Mouse (Mus musculus): ENCODE results near the gene Rin2. TPM values are rescaled to one million over a fixed set of nuclear protein-coding genes. Genes with fewer than 3 reads are reported as not detected.
A peak's percentile ranks its signal among the peaks of the same experiment; 100 is the strongest.

Rin2 gene
- polyA plus RNA-seq, 1 experiment: 4.4 TPM

GRCm38 (mm10) chr2:145737196-145737595 is 62.2 kb downstream of the Rin2 start:
- no peaks in the 10 kb centered on the region for H3K27me3 ChIP-seq (ENCODE audit: control insufficient read depth, insufficient read depth, insufficient read length)
- no peaks in the 10 kb centered on the region for H3K79me2 ChIP-seq (ENCODE audit: control insufficient read depth, insufficient read depth)
- no peak overlapping the region for H3K4me3 ChIP-seq
- no peak for TF ChIP-seq TCF3 (IDR thresholded peaks at IDR 0.05; ENCODE audit: insufficient read length, low read depth)
- 0 out of 2 replicates have a peak, but pooled peaks have one; percentile 25 for TF ChIP-seq CEBPB (IDR thresholded peaks at IDR 0.05; ENCODE audit: insufficient read depth, poor library complexity, severe bottlenecking)
- no peak for TF ChIP-seq USF1 (IDR thresholded peaks at IDR 0.05; ENCODE audit: low read depth)
- no peak for TF ChIP-seq MYOG (IDR thresholded peaks at IDR 0.05; ENCODE audit: control insufficient read depth in 1 of 3, insufficient read depth in 1 of 3, insufficient read length in 2 of 3, low read depth in 2 of 3)
- TF ChIP-seq MAX (IDR thresholded peaks at IDR 0.05; ENCODE audit: low read depth): no peak
- no peak for TF ChIP-seq SRF (IDR thresholded peaks at IDR 0.05; ENCODE audit: control insufficient read depth, insufficient read length, low read depth)
- peak overlapping the region; percentile 41 for H3K4me2 ChIP-seq (ENCODE audit: low read depth)
- H3ac ChIP-seq (ENCODE audit: control insufficient read depth, insufficient read length): no peak overlapping the region
- H3K36me3 ChIP-seq (ENCODE audit: control insufficient read depth, insufficient read depth): no peaks in the 10 kb centered on the region

- H3K27me3 ChIP-seq (ENCODE audit: control insufficient read depth, insufficient read depth, insufficient read length): no peaks in the 10 kb centered on the region
- no peak overlapping the region for H3K4me3 ChIP-seq
- H3K4me2 ChIP-seq (ENCODE audit: low read depth): no peak overlapping the region
- no peaks in the 10 kb centered on the region for H3K36me3 ChIP-seq (ENCODE audit: control insufficient read depth, insufficient read depth)
- TF ChIP-seq REST (IDR thresholded peaks at IDR 0.05; ENCODE audit: insufficient read depth, insufficient read length): no peak
- TF ChIP-seq MAX (IDR thresholded peaks at IDR 0.05; ENCODE audit: low read depth): no peak
- H3ac ChIP-seq (ENCODE audit: control insufficient read depth, insufficient read length): no peak overlapping the region
- H3K79me2 ChIP-seq (ENCODE audit: control insufficient read depth, insufficient read depth): no peaks in the 10 kb centered on the region
Observed at GRCm38 (mm10) chr2:145740729-145741128, 65.7 kb downstream of the Rin2 start.

GRCm38 (mm10) chr2:145742795-145743710 is 68.0 kb downstream of the Rin2 start:
- Histone ChIP-seq H3K27me3 (ENCODE audit: control insufficient read depth, insufficient read depth, insufficient read length) (no peaks in the 10 kb centered on the region), H3K79me2 (ENCODE audit: control insufficient read depth, insufficient read depth) (no peaks in the 10 kb centered on the region), H3K4me3 (no peak overlapping the region), H3ac (ENCODE audit: control insufficient read depth, insufficient read length) (no peak overlapping the region), H3K36me3 (ENCODE audit: control insufficient read depth, insufficient read depth) (no peaks in the 10 kb centered on the region), H3K4me2 (ENCODE audit: low read depth) (peak overlapping the region; percentile 53)
- no peak for TF ChIP-seq SRF (IDR thresholded peaks at IDR 0.05; ENCODE audit: control insufficient read depth, insufficient read length, low read depth)
- no peak for TF ChIP-seq TCF12 (IDR thresholded peaks at IDR 0.05; ENCODE audit: insufficient read depth, poor library complexity, severe bottlenecking)
- peak; percentile 67 for TF ChIP-seq TCF3 (IDR thresholded peaks at IDR 0.05; ENCODE audit: insufficient read length, low read depth)
- TF ChIP-seq MYOD1 (IDR thresholded peaks at IDR 0.05; ENCODE audit: control insufficient read depth in 1 of 3, insufficient read length in 2 of 3, low read depth in 2 of 3): peak in 2 of 3 experiments; percentile 86 to 87
- TF ChIP-seq MYOG (IDR thresholded peaks at IDR 0.05; ENCODE audit: control insufficient read depth in 1 of 3, insufficient read depth in 1 of 3, insufficient read length in 2 of 3, low read depth in 2 of 3): peak in 2 of 3 experiments; percentile 63 to 75

- H3K36me3 ChIP-seq (ENCODE audit: control insufficient read depth, insufficient read depth): no peaks in the 10 kb centered on the region
- no peaks in the 10 kb centered on the region for H3K79me2 ChIP-seq (ENCODE audit: control insufficient read depth, insufficient read depth)
- H3ac ChIP-seq (ENCODE audit: control insufficient read depth, insufficient read length): no peak overlapping the region
- no peaks in the 10 kb centered on the region for H3K27me3 ChIP-seq (ENCODE audit: control insufficient read depth, insufficient read depth, insufficient read length)
- H3K4me3 ChIP-seq: no peak overlapping the region
- no peak for TF ChIP-seq POLR2A (IDR thresholded peaks at IDR 0.05; ENCODE audit: insufficient read length, low read depth)
- TF ChIP-seq E2F4 (IDR thresholded peaks at IDR 0.05; ENCODE audit: insufficient read depth): no peak
- TF ChIP-seq TCF12 (IDR thresholded peaks at IDR 0.05; ENCODE audit: insufficient read depth, poor library complexity, severe bottlenecking): no peak
- TF ChIP-seq POLR2AphosphoS2 (IDR thresholded peaks at IDR 0.05; ENCODE audit: insufficient read length, low read depth): no peak
- no peak for TF ChIP-seq TCF3 (IDR thresholded peaks at IDR 0.05; ENCODE audit: insufficient read length, low read depth)
- TF ChIP-seq REST (IDR thresholded peaks at IDR 0.05; ENCODE audit: insufficient read depth, insufficient read length): no peak
- no peak overlapping the region for H3K4me2 ChIP-seq (ENCODE audit: low read depth)
Observed at GRCm38 (mm10) chr2:145746406-145746805, 71.4 kb downstream of the Rin2 start.

- no peaks in the 10 kb centered on the region for H3K27me3 ChIP-seq (ENCODE audit: control insufficient read depth, insufficient read depth, insufficient read length)
- H3ac ChIP-seq (ENCODE audit: control insufficient read depth, insufficient read length): no peak overlapping the region
- no peaks in the 10 kb centered on the region for H3K36me3 ChIP-seq (ENCODE audit: control insufficient read depth, insufficient read depth)
- no peak overlapping the region for H3K4me3 ChIP-seq
- H3K4me2 ChIP-seq (ENCODE audit: low read depth): no peak overlapping the region
- TF ChIP-seq TCF3 (IDR thresholded peaks at IDR 0.05; ENCODE audit: insufficient read length, low read depth) (no peak), CEBPB (IDR thresholded peaks at IDR 0.05; ENCODE audit: insufficient read depth, poor library complexity, severe bottlenecking) (no peak)
- no peaks in the 10 kb centered on the region for H3K79me2 ChIP-seq (ENCODE audit: control insufficient read depth, insufficient read depth)
Observed at GRCm38 (mm10) chr2:145749645-145750044, 74.6 kb downstream of the Rin2 start.

- Histone ChIP-seq H3K36me3 (ENCODE audit: control insufficient read depth, insufficient read depth) (no peaks in the 10 kb centered on the region), H3K27me3 (ENCODE audit: control insufficient read depth, insufficient read depth, insufficient read length) (no peaks in the 10 kb centered on the region), H3K79me2 (ENCODE audit: control insufficient read depth, insufficient read depth) (no peaks in the 10 kb centered on the region), H3K4me2 (ENCODE audit: low read depth) (no peak overlapping the region), H3K4me3 (no peak overlapping the region), H3ac (ENCODE audit: control insufficient read depth, insufficient read length) (no peak overlapping the region)
- TF ChIP-seq SRF (IDR thresholded peaks at IDR 0.05; ENCODE audit: control insufficient read depth, insufficient read length, low read depth) (no peak), USF1 (IDR thresholded peaks at IDR 0.05; ENCODE audit: low read depth) (no peak), TCF3 (IDR thresholded peaks at IDR 0.05; ENCODE audit: insufficient read length, low read depth) (no peak), MYOD1 (IDR thresholded peaks at IDR 0.05; ENCODE audit: control insufficient read depth in 1 of 3, insufficient read length in 2 of 3, low read depth in 2 of 3) (no peak), TCF12 (IDR thresholded peaks at IDR 0.05; ENCODE audit: insufficient read depth, poor library complexity, severe bottlenecking) (no peak), POLR2AphosphoS2 (IDR thresholded peaks at IDR 0.05; ENCODE audit: insufficient read length, low read depth) (no peak), REST (IDR thresholded peaks at IDR 0.05; ENCODE audit: insufficient read depth, insufficient read length) (no peak), POLR2A (IDR thresholded peaks at IDR 0.05; ENCODE audit: insufficient read length, low read depth) (no peak), MYOG (IDR thresholded peaks at IDR 0.05; ENCODE audit: control insufficient read depth in 1 of 3, insufficient read depth in 1 of 3, insufficient read length in 2 of 3, low read depth in 2 of 3) (no peak), CEBPB (IDR thresholded peaks at IDR 0.05; ENCODE audit: insufficient read depth, poor library complexity, severe bottlenecking) (no peak), MAX (IDR thresholded peaks at IDR 0.05; ENCODE audit: low read depth) (no peak), E2F4 (IDR thresholded peaks at IDR 0.05; ENCODE audit: insufficient read depth) (no peak)
Observed at GRCm38 (mm10) chr2:145752572-145752971, 77.6 kb downstream of the Rin2 start.
